Mouse (Mus musculus): ENCODE measurements around the gene Rala.

Rala gene

DNA sequence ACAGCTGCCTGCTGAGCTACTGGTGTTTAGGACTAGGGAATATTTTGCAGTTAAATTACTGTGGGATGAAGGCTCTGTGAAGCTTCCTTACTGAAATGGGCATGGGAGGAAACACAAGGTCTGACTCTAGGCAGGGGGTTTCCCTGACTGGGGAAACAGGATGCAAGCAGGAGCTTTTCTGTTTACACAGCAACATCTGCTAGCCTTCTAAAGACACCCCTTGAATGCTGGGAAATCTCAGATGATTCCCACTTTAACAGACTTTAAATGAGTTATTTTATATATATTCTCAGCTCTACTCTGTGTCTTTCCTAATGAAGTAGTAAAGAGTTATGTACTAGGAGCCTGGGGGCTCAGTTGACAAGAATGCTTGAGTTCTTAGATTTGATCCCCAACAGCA, 65.0 kb downstream of the Rala start:
- no peak for DNase-seq (ENCODE audit: low spot score)

DNA sequence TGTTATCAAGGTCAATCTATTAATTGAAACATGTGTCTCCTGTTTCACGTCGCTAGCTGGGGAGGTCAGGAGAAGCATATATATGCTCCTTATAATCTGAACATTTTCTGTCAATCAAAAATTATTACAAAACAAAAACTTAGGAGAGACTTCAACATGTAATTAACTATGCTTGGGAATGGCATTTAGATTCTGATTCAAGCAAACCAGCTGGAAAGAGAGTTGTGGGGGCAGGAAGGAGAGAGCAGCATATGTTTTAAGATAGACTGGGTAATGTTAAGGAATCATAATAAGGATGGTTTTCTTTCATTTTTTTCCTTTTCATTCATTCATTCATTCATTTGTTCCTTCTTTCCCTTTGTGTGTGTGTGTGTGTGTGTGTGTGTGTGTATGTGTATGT, 77.3 kb downstream of the Rala start:
- no peak for DNase-seq (ENCODE audit: low spot score)

DNA sequence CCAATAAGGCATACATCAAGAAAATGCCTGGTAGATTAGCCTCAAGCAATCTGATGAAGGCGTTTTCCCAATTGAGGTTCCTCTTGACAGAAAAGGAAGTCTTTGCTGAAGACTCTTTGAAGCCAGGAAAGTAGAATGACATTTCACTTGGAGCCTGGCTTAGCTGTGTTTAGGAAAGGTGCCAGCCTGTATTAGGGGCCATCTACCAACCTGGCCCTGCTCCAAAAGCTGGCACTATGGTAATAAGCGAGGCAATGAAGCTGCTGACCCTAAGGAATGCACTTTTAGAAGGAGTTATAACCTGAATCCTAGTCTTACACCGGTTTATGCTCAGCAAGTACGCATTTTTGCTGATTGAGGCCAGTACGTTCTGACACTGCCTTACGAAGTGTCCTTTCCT, 83.5 kb downstream of the Rala start:
- no peak for DNase-seq (ENCODE audit: low spot score)

DNA sequence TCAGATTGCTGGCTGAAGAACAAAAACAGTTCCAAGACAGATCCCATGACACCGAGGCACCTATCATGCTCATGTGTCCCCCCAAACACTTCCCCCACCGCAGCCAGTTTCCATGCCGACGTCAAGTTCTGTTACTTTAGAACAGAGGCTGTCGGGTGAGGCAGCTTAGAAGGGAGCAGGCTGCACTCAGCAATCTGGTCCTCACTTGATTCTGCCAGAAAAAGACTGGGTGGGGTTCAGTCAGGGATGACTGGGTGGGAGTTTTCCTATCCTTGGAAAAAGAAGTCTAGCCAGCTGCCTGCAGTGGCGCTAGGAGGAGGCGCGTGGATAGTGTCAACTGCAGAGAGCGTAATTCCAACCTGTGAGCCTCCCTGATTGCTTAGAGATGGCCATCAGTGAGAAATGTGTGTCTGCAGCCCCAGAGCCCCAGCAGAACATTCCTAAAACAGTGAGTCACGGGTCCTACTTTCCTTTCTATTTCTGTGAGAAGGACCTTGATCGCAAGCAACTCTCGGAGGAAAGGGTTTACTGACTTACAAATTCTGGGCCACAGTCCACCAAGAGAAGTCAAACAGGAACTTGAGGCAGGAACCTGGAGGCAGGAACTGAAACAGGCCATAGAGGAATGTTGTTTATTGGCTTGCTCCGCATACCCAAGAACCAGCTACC, 84.5 kb downstream of the Rala start:
- DNase-seq (ENCODE audit: low spot score), result no peak

GRCm38 (mm10) chr13:17857046-17857445, 87.0 kb downstream of the Rala start:
- DNase-seq (ENCODE audit: low spot score), result no peak

DNA sequence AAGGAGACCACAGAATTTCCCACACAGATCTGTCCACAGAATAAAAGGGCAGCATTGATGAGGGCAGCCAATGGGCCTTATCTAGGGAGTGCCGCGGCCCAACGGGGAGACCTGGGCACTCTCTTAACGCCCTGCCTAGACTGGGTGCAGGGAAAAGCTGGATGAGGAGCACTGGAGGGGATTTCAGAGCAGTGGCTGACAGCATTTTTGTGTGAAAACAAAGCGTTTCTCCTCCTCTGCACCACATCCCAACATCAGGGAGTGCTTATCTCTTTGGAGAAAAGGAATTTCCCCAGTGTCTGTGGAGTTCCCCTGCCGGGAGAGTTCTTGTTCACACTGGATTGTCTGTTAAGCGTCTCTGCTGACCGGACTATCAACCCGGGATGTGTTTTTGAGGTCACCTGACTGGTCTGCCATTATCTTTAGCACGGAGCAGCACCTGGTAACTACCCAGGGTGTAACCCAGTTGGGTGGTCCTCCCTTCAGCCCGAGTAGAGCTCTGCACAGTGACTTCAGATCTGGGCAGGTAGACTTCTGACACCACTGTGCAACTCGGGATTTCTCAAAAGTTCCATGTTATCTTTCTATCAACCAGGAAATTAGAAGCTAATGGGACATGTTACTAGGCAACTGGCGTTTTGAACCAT, 88.4 kb downstream of the Rala start:
- no peak for DNase-seq (ENCODE audit: low spot score)

DNA sequence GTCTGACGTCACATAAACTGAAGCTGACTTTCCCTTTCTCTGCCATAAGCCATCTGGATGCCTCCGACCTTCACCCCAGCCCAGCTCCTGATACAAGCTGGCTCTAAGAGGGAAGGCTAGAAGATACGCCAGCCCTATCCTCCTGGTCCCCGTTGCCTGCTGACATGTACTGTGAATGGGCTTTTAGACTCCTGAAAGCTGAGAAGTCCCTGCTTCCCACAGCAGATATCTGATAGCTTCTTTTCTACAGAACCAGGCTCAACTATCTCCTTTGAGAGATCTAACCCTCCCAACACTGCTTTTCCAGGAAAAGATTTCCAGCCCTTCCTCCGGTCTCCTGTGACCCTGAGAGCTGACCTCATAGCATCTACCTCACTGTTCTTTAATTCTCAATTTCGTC, 89.3 kb downstream of the Rala start:
- no peak for DNase-seq (ENCODE audit: low spot score)

GRCm38 (mm10) chr13:17843336-17843735, 100.7 kb downstream of the Rala start:
- no peak for DNase-seq (ENCODE audit: low spot score)

DNA sequence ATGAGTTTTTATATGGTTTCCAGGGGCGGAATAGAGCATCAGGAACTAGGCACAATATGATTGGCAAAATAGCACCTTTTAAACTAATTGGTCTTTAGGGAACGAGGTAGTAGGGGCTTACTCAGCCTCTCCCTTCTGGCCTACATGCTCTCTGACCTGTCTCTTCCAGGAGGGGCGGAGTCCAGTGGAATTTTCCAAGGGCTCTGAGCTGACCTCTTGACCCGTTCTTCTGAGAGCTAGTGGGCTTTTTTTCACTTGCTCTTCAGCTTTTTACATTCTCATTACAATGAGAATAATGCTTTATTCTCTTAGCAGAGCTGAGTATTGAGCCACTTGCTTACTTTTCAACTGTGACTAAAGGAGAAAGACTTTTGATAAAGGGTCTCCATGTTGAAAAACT, 101.3 kb downstream of the Rala start:
- no peak for DNase-seq (ENCODE audit: low spot score)

DNA sequence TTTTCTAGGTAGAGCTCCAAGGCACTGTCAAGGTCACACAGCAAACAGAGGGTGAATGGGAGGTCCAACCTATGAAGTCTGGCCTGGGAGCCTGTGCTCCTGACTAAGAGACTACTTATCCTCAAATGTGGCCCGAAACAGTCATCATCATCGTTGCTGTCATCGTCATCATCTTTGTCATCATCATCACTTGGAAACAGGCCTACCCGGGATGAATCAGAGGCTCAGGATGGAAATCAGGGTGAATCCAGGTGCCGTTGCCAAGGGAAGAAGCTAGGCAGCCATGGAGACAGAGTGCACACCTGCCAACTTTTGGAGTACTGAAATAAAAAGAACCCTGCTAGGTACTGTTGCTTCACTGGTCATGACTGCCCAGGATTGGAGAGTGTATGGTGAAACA, 104.9 kb downstream of the Rala start:
- no peak for DNase-seq (ENCODE audit: low spot score)

DNA sequence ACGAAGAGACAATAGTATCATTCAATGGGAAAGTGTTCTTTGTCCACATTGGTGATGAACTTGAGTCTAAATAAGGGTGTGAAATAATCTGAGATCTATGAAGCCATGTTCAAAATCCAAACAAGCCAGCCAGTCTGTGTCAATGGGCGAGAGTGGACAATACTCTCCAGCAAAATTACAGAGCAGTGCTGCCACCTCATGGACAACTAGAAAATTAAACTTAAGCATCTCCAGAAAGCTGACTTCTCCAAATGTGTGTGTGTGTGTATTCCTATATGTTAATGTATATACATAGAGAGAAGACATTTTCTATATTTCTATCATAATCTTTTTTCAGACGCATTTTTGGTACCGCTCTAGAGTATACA, 105.6 kb downstream of the Rala start:
- peak; percentile 52 for DNase-seq (ENCODE audit: low spot score)

GRCm38 (mm10) chr13:17837610-17838483, 106.2 kb downstream of the Rala start:
- DNase-seq (ENCODE audit: low spot score), result peak; percentile 28

- DNase-seq (ENCODE audit: low spot score), result no peak
These were observed 107.2 kb downstream of the Rala start for GRCm38 (mm10) chr13:17836808-17837207.

GRCm38 (mm10) chr13:17832940-17833339, 111.1 kb downstream of the Rala start:
- no peak for DNase-seq (ENCODE audit: low spot score)

Data from c-Kit-positive CD71-positive TER-119-positive erythroid progenitor cells, embryonic 14.5 days (primary cell).